In genomic region chr5:130003229-130003628, GRCm38 (mm10) we compare ENCODE assay signal across 8 mouse cellular contexts. TPM values are rescaled to one million over a fixed set of nuclear protein-coding genes. Genes with fewer than 3 reads are reported as not detected.
DNase-seq lines count a peak whose midpoint lies in the region; ATAC-seq lines count a peak whose summit lies in the region.

No protein-coding gene starts in this region.

- peak overlapping the region; percentile 77; the same call in 1 of the 2 replicates for H3K9ac ChIP-seq in heart, embryonic 12.5 days
- peak overlapping the region; percentile 86 for H3K9ac ChIP-seq in hindbrain, embryonic 16.5 days (ENCODE audit: low read depth, low read length)
- H3K9ac ChIP-seq in midbrain, embryonic 15.5 days: 0 out of 2 replicates have a peak overlapping the region, but pooled peaks have one; percentile 76

- no peaks in the 10 kb centered on the region for H3K27me3 ChIP-seq in heart, embryonic 12.5 days (replicated peaks)
- no peaks in the 10 kb centered on the region for H3K27me3 ChIP-seq in hindbrain, embryonic 16.5 days (replicated peaks; ENCODE audit: control insufficient read depth, insufficient read depth, low read length)
- H3K27me3 ChIP-seq in midbrain, embryonic 15.5 days (replicated peaks): no peaks in the 10 kb centered on the region

- 40% methylated on average over 7 of the region's 7 CpGs for WGBS in heart, embryonic 12.5 days
- WGBS in hindbrain, embryonic 16.5 days: 69% methylated on average over 7 of the region's 7 CpGs
- WGBS in midbrain, embryonic 15.5 days: 74% methylated on average over 7 of the region's 7 CpGs

- peak overlapping the region; percentile 66 for H3K27ac ChIP-seq in heart, embryonic 12.5 days (ENCODE audit: poor library complexity, severe bottlenecking)
- peak overlapping the region; percentile 96 for H3K27ac ChIP-seq in brown adipose tissue, adult 24 weeks (replicated peaks; ENCODE audit: low read depth, low read length)
- H3K27ac ChIP-seq in hindbrain, embryonic 16.5 days (ENCODE audit: low read depth, low read length): peak overlapping the region; percentile 54; the same call in 1 of the 2 replicates
- H3K27ac ChIP-seq in midbrain, embryonic 15.5 days: peak overlapping the region; percentile 53; the same call in 1 of the 2 replicates

- H3K9me3 ChIP-seq in heart, embryonic 12.5 days (replicated peaks): 0 out of 2 replicates have a peak, but pooled peaks cover 5% of the 10 kb centered on the region
- no peaks in the 10 kb centered on the region for H3K9me3 ChIP-seq in hindbrain, embryonic 16.5 days (ENCODE audit: control insufficient read depth, low read length)
- no peaks in the 10 kb centered on the region for H3K9me3 ChIP-seq in midbrain, embryonic 15.5 days

- peak overlapping the region; percentile 66 for H3K4me3 ChIP-seq in heart, embryonic 12.5 days
- peak overlapping the region; percentile 90 for H3K4me3 ChIP-seq in brown adipose tissue, adult 24 weeks (ENCODE audit: insufficient read depth, low read depth, low read length)
- H3K4me3 ChIP-seq in hindbrain, embryonic 16.5 days (ENCODE audit: low read length): peak overlapping the region; percentile 82
- peak overlapping the region; percentile 76 for H3K4me3 ChIP-seq in midbrain, embryonic 15.5 days

- H3K36me3 ChIP-seq in heart, embryonic 12.5 days: peaks cover 6% of the 10 kb centered on the region
- H3K36me3 ChIP-seq in hindbrain, embryonic 16.5 days (ENCODE audit: control insufficient read depth, insufficient read depth, low read length): no peaks in the 10 kb centered on the region
- no peaks in the 10 kb centered on the region for H3K36me3 ChIP-seq in midbrain, embryonic 15.5 days (replicated peaks)

- H3K4me2 ChIP-seq in heart, embryonic 12.5 days: peak overlapping the region; percentile 81
- H3K4me2 ChIP-seq in hindbrain, embryonic 16.5 days (ENCODE audit: low read length): peak overlapping the region; percentile 94
- H3K4me2 ChIP-seq in midbrain, embryonic 15.5 days: peak overlapping the region; percentile 91

- ATAC-seq in heart, embryonic 12.5 days (ENCODE audit: insufficient number of reproducible peaks, low FRiP score): no peak
- no peak for ATAC-seq in hindbrain, embryonic 16.5 days
- peak; percentile 4; the same call in 1 of the 2 replicates for ATAC-seq in midbrain, embryonic 15.5 days (replicated peaks)
- no peak for ATAC-seq in inflammation-experienced regulatory T-cells, adult 6 months
- ATAC-seq in frontal cortex, adult (ENCODE audit: low TSS enrichment): no peak

- H3K4me1 ChIP-seq in heart, embryonic 12.5 days (replicated peaks): peaks cover 15% of the 10 kb centered on the region
- H3K4me1 ChIP-seq in brown adipose tissue, adult 24 weeks (ENCODE audit: control insufficient read depth, insufficient read depth, insufficient read length, low read length): peaks cover 8% of the 10 kb centered on the region; the same call in 1 of the 2 replicates
- H3K4me1 ChIP-seq in hindbrain, embryonic 16.5 days (ENCODE audit: control insufficient read depth, insufficient read depth, low read depth, low read length): peaks cover 12% of the 10 kb centered on the region
- peaks cover 16% of the 10 kb centered on the region for H3K4me1 ChIP-seq in midbrain, embryonic 15.5 days

- DNase-seq in heart, postnatal 25 days (ENCODE audit: low spot score): no peak
- no peak for DNase-seq in frontal cortex, postnatal 36 days (ENCODE audit: low spot score in 2 of 2)

- intact Hi-C loops in heart, postnatal 25 days (cut with DNase I): loop anchor here (5.0 kb wide), 1 partner anchor 219 kb away; no protein-coding TSS in a partner anchor

RNA-seq across cellular contexts. Expression of gene Gusb, which starts 0.4 kb away (rescaled TPM):
- 46.8 and 48.1 TPM in 2 replicates for polyA plus RNA-seq in heart, embryonic 12.5 days (2016; fragmentation: Nextera tagmentation; extraction: Ambion mirVana)
- 10 to 100 TPM; 12.3 to 13.4 TPM for total RNA-seq in heart, postnatal 25 days (2021)
- 16.5 and 18.5 TPM in 2 replicates for polyA plus RNA-seq in brown adipose tissue, adult 24 weeks (2012; ENCODE audit: insufficient read depth, insufficient read length, missing spikeins)
- polyA plus RNA-seq in hindbrain, embryonic 16.5 days (2015; fragmentation: Nextera tagmentation; extraction: Ambion mirVana): 35.8 and 37.3 TPM in 2 replicates
- 30.6 and 30.9 TPM in 2 replicates for polyA plus RNA-seq in midbrain, embryonic 15.5 days (2015; fragmentation: Nextera tagmentation; extraction: Ambion mirVana)
- polyA plus RNA-seq in inflammation-experienced regulatory T-cells, adult 6 months (2017; shearing (Covaris generic)): 10 to 100 TPM; 42.3 to 50.6 (median 45.0) TPM

RNA-seq across cellular contexts. Expression of gene Asl, which starts 25.8 kb away (rescaled TPM):
- 15.7 and 19.1 TPM in 2 replicates for polyA plus RNA-seq in heart, embryonic 12.5 days (2016; fragmentation: Nextera tagmentation; extraction: Ambion mirVana)
- total RNA-seq in heart, postnatal 25 days (2021): 1 to 10 TPM; 4.8 to 6.3 TPM
- polyA plus RNA-seq in brown adipose tissue, adult 24 weeks (2012; ENCODE audit: insufficient read depth, insufficient read length, missing spikeins): 23.4 and 27.8 TPM in 2 replicates
- 39.3 and 49.5 TPM in 2 replicates for polyA plus RNA-seq in hindbrain, embryonic 16.5 days (2015; fragmentation: Nextera tagmentation; extraction: Ambion mirVana)
- 40.1 and 42.4 TPM in 2 replicates for polyA plus RNA-seq in midbrain, embryonic 15.5 days (2015; fragmentation: Nextera tagmentation; extraction: Ambion mirVana)
- polyA plus RNA-seq in inflammation-experienced regulatory T-cells, adult 6 months (2017; shearing (Covaris generic)): 100 to 1,000 TPM in 2 of 3 experiments, 10 to 100 TPM in 1; 92.0 to 107 (median 100) TPM

RNA-seq across cellular contexts. Expression of gene Crcp, which starts 25.9 kb away (rescaled TPM):
- 21.2 and 22.5 TPM in 2 replicates for polyA plus RNA-seq in heart, embryonic 12.5 days (2016; fragmentation: Nextera tagmentation; extraction: Ambion mirVana)
- total RNA-seq in heart, postnatal 25 days (2021): 10 to 100 TPM; 10.1 to 11.5 TPM
- polyA plus RNA-seq in brown adipose tissue, adult 24 weeks (2012; ENCODE audit: insufficient read depth, insufficient read length, missing spikeins): 21.9 and 23.3 TPM in 2 replicates
- 78.0 and 92.1 TPM in 2 replicates for polyA plus RNA-seq in hindbrain, embryonic 16.5 days (2015; fragmentation: Nextera tagmentation; extraction: Ambion mirVana)
- polyA plus RNA-seq in midbrain, embryonic 15.5 days (2015; fragmentation: Nextera tagmentation; extraction: Ambion mirVana): 88.6 and 91.3 TPM in 2 replicates
- polyA plus RNA-seq in inflammation-experienced regulatory T-cells, adult 6 months (2017; shearing (Covaris generic)): 10 to 100 TPM; 58.3 to 70.9 (median 58.4) TPM
